Mouse (Mus musculus) liver, embryonic 15.5 days (tissue): ENCODE measurements around the gene Lpar1. TPM values are rescaled to one million over a fixed set of nuclear protein-coding genes. Genes with fewer than 3 reads are reported as not detected.

Experiments used
- ATAC-seq: fragments of 200-750 bp; cut with Nextera tagmentation; 2 replicates; pipeline ENCODE4 v1.8.0; 2017; ENCODE audit warnings: moderate number of reproducible peaks, mild to moderate bottlenecking, moderate library complexity; ENCODE audit not compliant: insufficient read depth
- H3K27ac ChIP-seq: fragments of 300-500 bp; sonication (generic); replicated peaks from 2 replicates; pipeline ENCODE4 v1.5.1; 2015; ENCODE audit warnings: mild to moderate bottlenecking, inconsistent platforms
- H3K27me3 ChIP-seq: fragments of 300-500 bp; sonication (generic); 2 replicates; pipeline ENCODE4 v1.6.1; 2015; ENCODE audit warnings: mild to moderate bottlenecking, inconsistent platforms
- H3K36me3 ChIP-seq: fragments of 300-500 bp; sonication (generic); replicated peaks from 2 replicates; pipeline ENCODE4 v1.6.1; 2015; ENCODE audit warnings: moderate library complexity, mild to moderate bottlenecking, inconsistent platforms
- H3K4me1 ChIP-seq: fragments of 300-500 bp; sonication (generic); replicated peaks from 2 replicates; pipeline ENCODE4 v1.6.1; 2015; ENCODE audit warnings: inconsistent platforms
- H3K4me2 ChIP-seq: fragments of 300-500 bp; sonication (generic); 2 replicates; pipeline ENCODE4 v1.6.1; 2015; ENCODE audit warnings: moderate library complexity, mild to moderate bottlenecking, inconsistent platforms
- H3K4me3 ChIP-seq: fragments of 300-500 bp; sonication (generic); replicated peaks from 2 replicates; pipeline ENCODE4 v1.5.1; 2015; ENCODE audit warnings: mild to moderate bottlenecking, inconsistent platforms
- H3K9ac ChIP-seq: fragments of 300-500 bp; sonication (generic); 2 replicates; pipeline ENCODE4 v1.6.1; 2015; ENCODE audit warnings: moderate library complexity, mild to moderate bottlenecking, inconsistent platforms
- H3K9me3 ChIP-seq: fragments of 300-500 bp; sonication (generic); replicated peaks from 2 replicates; pipeline ENCODE4 v1.6.1; 2016; ENCODE audit warnings: inconsistent platforms
- WGBS: fragments of 180-500 bp; shearing (Covaris S2); methylation state at CpG from one replicate; pipeline ENCODE4 v1.1.7; 2015; ENCODE audit warnings: mixed read lengths; ENCODE audit not compliant: insufficient replicate concordance; 5-methylcytosine and 5-hydroxymethylcytosine counted together
- polyA plus RNA-seq: library from polyadenylated mRNA; unstranded; fragments of >200 nt; fragmentation: Nextera tagmentation; extraction: Ambion mirVana; gene quantifications from 2 replicates; pipeline ENCODE4 v1.2.1, GENCODE M21; 2015

Gene Lpar1
- polyA plus RNA-seq, 1 experiment from 2014 or later, result 2.5 TPM

DNA sequence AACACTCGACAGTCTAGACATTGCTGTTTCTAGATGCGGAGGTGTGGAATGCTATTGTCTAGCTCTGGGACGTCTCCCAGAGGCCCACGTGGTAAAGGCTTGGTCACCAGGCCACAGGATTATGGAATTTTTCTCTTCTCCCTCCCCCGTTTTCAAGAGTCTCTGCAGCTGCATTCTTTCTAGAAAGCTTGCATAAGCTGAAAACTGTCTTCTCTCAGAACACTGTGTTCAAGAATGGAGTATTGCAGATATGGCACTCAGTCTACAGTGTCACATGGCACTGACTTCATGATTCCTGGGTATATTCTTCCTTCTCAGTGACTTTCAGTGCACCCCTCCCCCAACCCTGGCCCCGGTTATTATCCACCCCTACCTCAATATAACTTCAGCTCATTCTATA is 107.9 kb downstream of the Lpar1 start:
- Histone ChIP-seq H3K27ac (no peak overlapping the region), H3K4me2 (no peak overlapping the region), H3K36me3 (no peaks in the 10 kb centered on the region), H3K9me3 (no peaks in the 10 kb centered on the region), H3K9ac (no peak overlapping the region), H3K4me1 (no peaks in the 10 kb centered on the region), H3K4me3 (no peak overlapping the region), H3K27me3 (no peaks in the 10 kb centered on the region)
- WGBS, result 61% methylated on average over 6 of the region's 6 CpGs
- no peak for ATAC-seq

DNA sequence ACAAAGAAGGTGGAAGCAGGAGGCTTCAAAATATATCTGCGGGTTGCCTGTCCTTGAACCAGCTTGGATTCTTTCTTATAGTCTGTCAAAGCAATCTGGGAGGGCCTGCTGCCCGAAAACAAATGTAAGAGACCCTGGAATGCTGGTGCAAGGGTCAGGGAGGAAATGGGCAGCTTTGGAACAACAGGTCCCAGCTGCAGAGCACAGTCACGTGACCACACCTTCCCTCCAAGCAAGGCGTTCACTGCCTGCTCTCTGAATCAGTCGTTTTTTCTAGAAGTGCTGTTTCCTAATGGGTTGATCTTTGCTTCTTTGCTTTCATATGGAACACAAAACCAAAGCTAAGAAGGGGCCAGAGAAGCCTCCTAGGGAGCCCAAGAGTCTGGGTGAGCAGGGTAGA is 111.4 kb downstream of the Lpar1 start:
- Histone ChIP-seq H3K36me3 (no peaks in the 10 kb centered on the region), H3K27ac (no peak overlapping the region), H3K4me2 (no peak overlapping the region), H3K4me3 (no peak overlapping the region), H3K27me3 (no peaks in the 10 kb centered on the region), H3K9me3 (no peaks in the 10 kb centered on the region), H3K9ac (no peak overlapping the region), H3K4me1 (no peaks in the 10 kb centered on the region)
- ATAC-seq, result no peak
- WGBS, result 37% methylated on average over 5 of the region's 5 CpGs

DNA sequence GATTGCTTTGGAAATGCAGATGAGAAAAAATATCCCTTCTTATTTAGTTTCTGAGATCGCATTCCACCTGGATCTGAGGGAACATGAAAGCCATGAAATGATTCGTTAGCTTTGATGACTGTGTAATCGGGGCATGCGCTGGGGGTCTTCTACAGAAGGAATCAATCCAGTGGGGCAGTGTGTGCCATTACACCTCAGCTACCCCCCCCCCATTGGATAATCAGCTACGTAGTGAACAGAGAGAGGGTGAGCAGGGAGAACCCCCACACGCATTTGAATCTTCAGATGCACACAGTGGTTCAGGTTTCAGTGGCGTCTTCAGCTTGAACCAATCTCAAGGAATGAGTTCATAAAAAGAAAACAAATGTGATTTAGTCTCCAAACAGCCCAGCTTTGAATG is 115.0 kb downstream of the Lpar1 start:
- H3K4me2 ChIP-seq, result no peak overlapping the region
- WGBS, result 72% methylated on average over 7 of the region's 7 CpGs
- H3K9me3 ChIP-seq, result no peaks in the 10 kb centered on the region
- H3K4me3 ChIP-seq, result no peak overlapping the region
- H3K36me3 ChIP-seq, result no peaks in the 10 kb centered on the region
- no peak overlapping the region for H3K9ac ChIP-seq
- no peaks in the 10 kb centered on the region for H3K27me3 ChIP-seq
- no peak for ATAC-seq
- H3K4me1 ChIP-seq, result no peaks in the 10 kb centered on the region
- H3K27ac ChIP-seq, result no peak overlapping the region

DNA sequence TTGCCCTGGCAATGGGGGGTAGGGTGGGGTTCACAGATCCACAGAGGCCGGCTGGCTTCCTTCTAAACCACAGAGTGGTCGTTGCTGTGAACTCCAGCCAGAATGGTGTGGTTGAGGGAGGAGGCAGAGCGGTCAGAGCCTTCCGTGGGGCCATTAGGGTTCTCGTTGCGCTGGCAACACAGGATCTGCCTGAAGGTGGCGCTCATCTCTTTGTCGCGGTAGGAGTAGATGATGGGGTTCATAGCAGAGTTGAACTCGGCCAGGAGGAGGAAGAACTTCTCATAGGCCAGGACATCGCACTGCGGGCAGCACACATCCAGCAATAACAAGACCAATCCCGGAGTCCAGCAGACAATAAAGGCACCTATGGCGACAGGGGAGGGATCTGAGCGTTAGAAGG is 116.4 kb downstream of the Lpar1 start:
- H3K9me3 ChIP-seq, result no peaks in the 10 kb centered on the region
- no peak for ATAC-seq
- no peak overlapping the region for H3K4me2 ChIP-seq
- WGBS, result 70% methylated on average over 15 of the region's 15 CpGs
- H3K9ac ChIP-seq, result no peak overlapping the region
- no peaks in the 10 kb centered on the region for H3K27me3 ChIP-seq
- H3K4me1 ChIP-seq, result no peaks in the 10 kb centered on the region
- no peak overlapping the region for H3K4me3 ChIP-seq
- no peak overlapping the region for H3K27ac ChIP-seq
- H3K36me3 ChIP-seq, result no peaks in the 10 kb centered on the region

DNA sequence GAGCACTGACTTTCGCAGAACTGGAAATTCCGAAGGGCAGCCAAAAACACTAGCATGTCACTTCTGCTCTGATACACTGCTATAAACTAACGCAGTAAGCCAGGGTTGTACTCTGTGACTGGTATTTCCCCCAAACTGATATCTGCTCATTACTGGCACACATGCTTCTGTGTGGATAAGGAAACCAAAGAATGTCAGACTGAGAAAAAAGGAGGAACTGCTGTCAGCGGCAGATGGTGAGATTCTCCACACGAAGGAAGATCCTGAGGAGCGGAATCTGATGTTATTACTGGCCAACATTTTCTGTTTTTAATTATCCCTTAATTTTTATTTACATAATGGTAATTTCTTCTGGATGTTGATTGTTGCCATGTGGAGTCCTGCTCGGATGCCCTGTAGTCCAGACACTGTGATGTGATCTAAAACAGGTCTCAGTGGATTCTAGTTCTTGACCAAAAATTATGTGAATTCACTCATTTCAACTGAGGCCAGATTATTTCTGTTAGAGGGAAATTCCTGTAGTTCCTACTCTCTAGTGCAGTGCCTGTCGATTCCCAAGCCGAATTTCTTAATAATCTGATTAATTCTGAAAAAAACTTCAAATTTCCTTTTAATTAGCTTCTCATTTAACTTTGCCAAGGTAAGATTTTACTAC is 130.3 kb downstream of the Lpar1 start:
- Histone ChIP-seq H3K27ac (no peak overlapping the region), H3K36me3 (no peaks in the 10 kb centered on the region), H3K9ac (no peak overlapping the region), H3K4me1 (no peaks in the 10 kb centered on the region), H3K4me3 (no peak overlapping the region), H3K9me3 (no peaks in the 10 kb centered on the region), H3K27me3 (no peaks in the 10 kb centered on the region), H3K4me2 (peak overlapping the region; percentile 29; the same call in 1 of the 2 replicates)
- no peak for ATAC-seq
- WGBS, result 23% methylated on average over 9 of the region's 9 CpGs

DNA sequence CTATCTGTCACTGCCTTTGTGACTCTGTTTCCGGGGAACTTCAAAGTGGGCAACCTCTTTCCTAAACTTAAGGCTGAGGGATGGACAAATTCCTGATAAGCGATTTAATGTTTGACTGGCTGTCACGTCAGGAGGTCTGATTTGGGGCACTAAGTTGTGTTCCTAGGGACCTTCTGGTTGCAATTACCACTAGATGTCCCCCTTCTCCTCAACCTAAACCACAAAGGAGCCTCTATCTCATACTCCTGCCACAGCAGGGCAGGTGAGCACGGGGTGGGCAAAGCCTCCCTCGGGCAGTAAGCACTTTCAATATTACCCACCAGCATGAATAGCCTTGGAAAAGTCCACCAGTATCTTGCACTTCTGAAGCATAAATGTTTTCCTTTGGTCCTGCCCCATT is 134.5 kb downstream of the Lpar1 start:
- no peaks in the 10 kb centered on the region for H3K4me1 ChIP-seq

DNA sequence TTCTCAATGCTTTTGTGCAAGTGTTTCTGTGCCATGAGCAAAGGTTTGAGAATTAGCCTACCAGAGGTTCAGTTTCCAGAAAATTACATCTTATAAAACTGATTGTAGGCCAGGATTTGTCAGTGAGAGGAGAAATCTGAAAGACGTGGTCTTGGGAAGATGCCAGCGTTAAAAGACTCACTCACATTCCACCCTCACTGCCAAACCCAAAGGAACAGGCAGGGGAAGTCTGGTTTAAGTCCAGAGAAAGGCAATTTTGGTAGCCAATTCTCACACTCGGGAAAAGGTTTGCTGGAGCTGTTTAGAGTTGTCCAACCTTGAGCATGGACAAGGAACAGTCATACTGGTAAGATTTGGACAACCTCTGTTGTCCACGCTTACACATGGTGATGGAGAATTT is 136.4 kb downstream of the Lpar1 start:
- no peaks in the 10 kb centered on the region for H3K36me3 ChIP-seq
- WGBS, result 54% methylated on average over 4 of the region's 4 CpGs

More for the DNA sequence above, 134.5 kb downstream of the Lpar1 start:
- Histone ChIP-seq H3K9me3 (no peaks in the 10 kb centered on the region), H3K27me3 (no peaks in the 10 kb centered on the region), H3K4me3 (no peak overlapping the region), H3K4me2 (no peak overlapping the region), H3K9ac (no peak overlapping the region), H3K36me3 (no peaks in the 10 kb centered on the region), H3K27ac (no peak overlapping the region)
- no peak for ATAC-seq
- 22% methylated on average over 5 of the region's 5 CpGs for WGBS

DNA sequence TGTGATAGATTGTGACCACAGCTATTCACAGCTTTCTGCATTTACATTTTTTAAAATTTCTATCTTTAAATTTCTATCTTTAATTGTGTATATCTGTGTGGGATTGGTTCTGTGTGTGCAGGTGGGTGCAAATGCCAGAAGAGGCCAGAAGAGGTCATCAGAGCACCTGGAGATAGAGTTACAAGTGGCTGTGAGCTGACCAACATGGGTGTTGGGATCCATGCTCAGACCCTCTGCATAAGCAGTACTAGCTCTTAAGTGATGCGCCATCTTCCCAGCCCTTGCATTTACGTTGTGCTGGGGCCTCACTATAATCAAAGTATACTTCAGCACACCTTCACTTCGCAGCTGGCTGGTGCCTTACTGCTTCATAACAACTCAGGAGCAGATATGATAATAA is 138.2 kb downstream of the Lpar1 start:
- Histone ChIP-seq H3K27ac (no peak overlapping the region), H3K9ac (no peak overlapping the region), H3K4me3 (no peak overlapping the region), H3K4me2 (no peak overlapping the region), H3K9me3 (no peaks in the 10 kb centered on the region), H3K4me1 (no peaks in the 10 kb centered on the region), H3K27me3 (no peaks in the 10 kb centered on the region), H3K36me3 (no peaks in the 10 kb centered on the region)
- WGBS, result 72% methylated on average over 3 of the region's 3 CpGs
- no peak for ATAC-seq

More for the DNA sequence above, 136.4 kb downstream of the Lpar1 start:
- H3K9ac ChIP-seq, result no peak overlapping the region
- no peaks in the 10 kb centered on the region for H3K9me3 ChIP-seq
- no peak overlapping the region for H3K27ac ChIP-seq
- H3K27me3 ChIP-seq, result no peaks in the 10 kb centered on the region
- no peaks in the 10 kb centered on the region for H3K4me1 ChIP-seq
- H3K4me3 ChIP-seq, result no peak overlapping the region
- H3K4me2 ChIP-seq, result no peak overlapping the region
- no peak for ATAC-seq

DNA sequence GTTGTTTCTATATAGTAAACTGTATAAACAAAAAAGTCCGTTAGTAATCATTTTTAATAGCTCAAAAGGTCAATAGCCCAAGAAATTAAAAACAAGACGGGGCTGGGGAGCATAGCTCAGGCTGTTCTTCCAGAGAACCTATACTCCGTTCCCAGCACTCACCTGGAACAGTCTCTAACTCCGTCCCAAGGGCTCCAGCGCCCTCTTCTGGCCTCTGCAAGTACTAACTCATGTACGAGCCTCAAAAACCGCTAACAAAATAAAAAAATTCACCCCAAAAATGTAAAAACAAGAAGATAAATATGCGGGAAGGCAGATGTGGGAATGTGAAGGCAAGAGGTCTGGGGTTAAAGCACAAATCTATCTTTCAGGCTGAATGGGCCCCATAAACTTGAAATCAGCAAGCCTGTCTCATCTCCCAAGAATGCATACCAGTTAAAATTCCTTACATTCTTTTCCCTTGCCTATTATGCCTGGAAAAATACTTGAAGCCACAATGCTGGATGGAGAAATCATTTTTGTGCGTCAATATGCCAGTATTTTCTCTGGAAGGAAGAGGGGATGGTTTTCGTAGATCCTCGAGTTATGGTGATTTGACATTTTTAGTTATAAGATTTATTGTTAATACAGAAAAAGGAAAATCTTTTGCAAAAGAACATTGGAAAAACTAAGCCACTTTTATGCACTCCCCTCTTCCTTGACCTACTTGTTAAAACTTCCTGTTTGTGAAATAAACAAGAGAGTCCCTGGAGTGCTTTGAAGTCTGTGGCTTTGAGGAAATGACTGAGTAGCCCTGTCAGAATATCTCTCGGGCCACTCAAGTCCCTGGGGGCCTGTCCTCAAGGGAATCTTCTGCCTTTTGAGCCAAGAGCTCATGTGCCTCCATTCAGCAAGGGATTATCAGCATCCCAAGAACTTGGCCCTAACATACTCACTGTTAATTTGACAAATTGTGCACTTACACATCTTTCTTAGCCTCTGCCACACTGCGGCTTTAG is 140.2 kb downstream of the Lpar1 start:
- no peaks in the 10 kb centered on the region for H3K4me1 ChIP-seq
- H3K27me3 ChIP-seq, result no peaks in the 10 kb centered on the region
- H3K4me3 ChIP-seq, result no peak overlapping the region
- no peaks in the 10 kb centered on the region for H3K9me3 ChIP-seq
- no peak overlapping the region for H3K4me2 ChIP-seq
- WGBS, result 55% methylated on average over 13 of the region's 13 CpGs
- no peak overlapping the region for H3K9ac ChIP-seq
- H3K36me3 ChIP-seq, result no peaks in the 10 kb centered on the region
- no peak for ATAC-seq
- H3K27ac ChIP-seq, result no peak overlapping the region

DNA sequence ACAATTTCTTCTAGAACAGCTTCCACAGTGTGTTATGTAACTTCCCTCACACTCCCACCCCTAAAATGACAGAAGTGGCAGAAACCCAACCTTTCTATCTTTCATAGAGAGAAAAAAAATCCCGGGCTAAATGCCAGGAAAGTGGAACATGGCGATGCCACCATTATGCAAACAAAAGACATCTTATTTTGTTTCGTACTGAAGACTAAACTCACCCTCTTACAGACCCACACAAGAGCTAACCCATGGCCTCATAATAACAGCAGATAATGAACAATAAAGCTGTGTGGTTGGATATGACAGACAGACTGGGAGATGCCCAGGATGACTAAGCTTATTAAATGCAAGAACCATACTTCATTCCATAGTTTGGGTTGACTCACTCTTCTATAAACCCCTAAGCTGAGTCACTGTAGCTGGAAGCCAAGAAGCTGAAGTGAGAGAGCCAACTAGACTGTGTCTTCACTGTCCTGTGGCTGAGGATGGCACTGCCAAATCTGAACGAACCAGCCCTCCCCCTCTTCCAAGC is 151.7 kb downstream of the Lpar1 start:
- Histone ChIP-seq H3K27ac (no peak overlapping the region), H3K9ac (no peak overlapping the region), H3K27me3 (no peaks in the 10 kb centered on the region), H3K36me3 (no peaks in the 10 kb centered on the region), H3K9me3 (no peaks in the 10 kb centered on the region), H3K4me3 (no peak overlapping the region), H3K4me2 (no peak overlapping the region), H3K4me1 (no peaks in the 10 kb centered on the region)
- 53% methylated on average over 4 of the region's 4 CpGs for WGBS
- no peak for ATAC-seq

DNA sequence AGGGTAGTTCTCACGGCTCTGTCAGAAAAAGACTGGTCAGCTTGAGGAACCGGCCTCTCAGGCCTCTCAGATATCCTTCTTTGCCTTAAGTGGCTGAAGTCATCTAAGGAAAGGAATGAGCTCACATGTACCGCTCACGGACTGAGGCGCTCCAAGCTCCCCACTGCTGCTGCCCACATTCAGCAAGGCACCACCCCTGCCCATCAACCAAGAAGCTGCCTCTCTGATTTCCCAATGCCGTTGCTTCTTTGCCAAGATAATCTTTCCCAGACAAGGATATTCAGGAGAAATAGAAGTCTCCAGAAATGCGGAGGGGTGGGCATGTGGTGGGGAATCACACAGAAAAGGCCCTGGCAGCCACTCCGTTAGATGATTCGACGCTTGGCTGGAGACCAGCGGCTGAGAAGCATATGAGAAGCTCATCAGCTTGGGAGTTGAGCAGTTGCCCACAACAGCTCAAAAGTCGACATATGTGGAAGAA is 152.8 kb downstream of the Lpar1 start:
- Histone ChIP-seq H3K9me3 (no peaks in the 10 kb centered on the region), H3K27ac (no peak overlapping the region), H3K27me3 (no peaks in the 10 kb centered on the region), H3K4me3 (no peak overlapping the region), H3K36me3 (no peaks in the 10 kb centered on the region), H3K4me1 (no peaks in the 10 kb centered on the region), H3K9ac (no peak overlapping the region), H3K4me2 (no peak overlapping the region)
- 76% methylated on average over 12 of the region's 12 CpGs for WGBS
- no peak for ATAC-seq
